Mouse (Mus musculus) testis, adult 2 months (tissue): ENCODE measurements around the gene Aldoc.

Experiments used
- CTCF ChIP-seq: fragments of 200-500 bp; IDR thresholded peaks from 2 replicates; pipeline ENCODE4 v1.5.1; 2012; ENCODE audit warnings: low read depth, mild to moderate bottlenecking, inconsistent platforms, low read length, moderate library complexity; ENCODE audit not compliant: control insufficient read depth, insufficient read depth, insufficient replicate concordance
- POLR2A ChIP-seq: fragments of 200-500 bp; IDR thresholded peaks from 2 replicates; pipeline ENCODE4 v1.6.1; 2012; ENCODE audit warnings: low read depth, mild to moderate bottlenecking, inconsistent platforms, low read length, moderate library complexity; ENCODE audit not compliant: control insufficient read depth

DNA sequence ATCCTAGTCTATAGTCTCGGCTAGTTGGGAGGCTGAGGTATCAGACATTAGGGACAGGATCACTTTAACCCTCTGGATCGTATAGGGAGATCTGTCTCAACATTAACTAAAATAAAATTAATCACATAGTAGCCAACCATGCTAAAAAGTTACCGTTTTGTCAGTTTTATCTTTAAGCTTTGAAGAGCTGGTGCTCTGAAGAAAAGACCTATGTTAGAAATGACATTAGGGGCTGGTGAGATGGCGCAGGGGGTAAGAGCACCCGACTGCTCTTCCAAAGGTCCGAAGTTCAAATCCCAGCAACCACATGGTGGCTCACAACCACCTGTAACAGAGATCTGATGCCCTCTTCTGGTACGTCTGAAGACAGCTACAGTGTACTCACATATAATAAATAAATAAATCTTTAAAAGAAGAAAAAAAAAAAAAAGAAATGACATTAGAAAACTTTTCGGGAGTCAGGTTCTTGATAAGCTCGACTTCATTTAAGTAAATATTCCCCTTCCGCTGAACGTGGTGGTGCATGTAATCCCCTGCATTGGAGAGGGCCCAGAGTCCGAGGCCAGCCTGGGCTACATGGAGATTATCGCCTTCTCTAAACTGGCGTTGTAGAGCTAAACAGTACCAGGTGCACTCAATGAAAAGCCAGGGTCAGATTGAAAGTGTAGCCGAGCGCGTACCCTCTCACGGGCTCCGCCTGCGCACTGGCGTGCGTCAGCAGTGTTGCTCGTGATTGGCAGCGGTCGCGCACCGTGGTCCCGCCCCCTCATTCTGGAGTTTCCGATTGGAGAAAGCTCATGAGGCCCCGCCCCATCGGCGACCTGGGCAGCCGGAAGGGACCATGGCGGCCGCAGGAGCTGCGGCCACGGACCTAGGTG is 5.1 kb downstream of the Aldoc start, which contains the start of gene Pigs:
- TF ChIP-seq CTCF (no peak), POLR2A (peak; percentile 85)
